Mouse (Mus musculus): ENCODE results near the gene 2810021J22Rik.

2810021J22Rik gene

DNA sequence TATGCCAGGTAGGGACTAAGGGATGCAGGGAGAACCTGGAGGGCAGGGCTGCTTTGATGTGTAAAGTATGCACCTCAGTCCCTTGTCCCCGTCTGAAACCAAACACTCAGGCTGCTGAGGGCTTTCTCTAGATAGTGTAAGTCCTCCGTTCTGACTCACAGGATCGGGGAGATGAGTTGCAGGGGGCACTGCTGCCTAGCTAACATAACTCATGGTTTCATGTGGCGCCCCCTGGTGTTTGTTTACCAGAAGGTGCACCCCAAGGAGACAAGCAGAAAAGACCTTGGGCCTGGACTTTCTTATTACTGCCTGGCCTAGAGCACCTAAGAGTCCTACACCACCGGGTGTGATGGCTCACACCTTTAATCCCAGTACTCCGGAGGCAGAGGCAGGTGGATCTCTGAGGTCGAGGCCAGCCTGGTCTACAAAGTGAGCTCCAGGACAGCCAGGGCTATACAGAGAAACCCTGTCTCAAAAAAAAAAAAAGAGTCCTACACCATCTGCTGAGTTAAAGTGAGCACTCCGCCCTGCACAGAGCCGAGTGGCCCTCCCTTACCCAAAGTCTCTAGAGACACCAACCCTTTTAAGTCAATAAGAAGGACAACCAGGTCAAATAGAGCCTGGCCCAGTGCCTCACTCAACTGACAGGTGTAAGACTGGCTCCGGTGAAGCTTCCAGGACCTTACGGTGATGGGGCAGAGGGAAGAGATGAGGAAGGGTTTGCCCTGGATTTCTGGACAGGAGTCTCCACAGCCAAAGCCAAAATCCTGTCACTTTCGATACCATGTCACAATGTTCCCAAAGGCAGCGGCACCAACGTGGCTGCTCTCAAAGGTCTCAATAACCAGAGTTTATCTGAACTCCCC, 50.1 kb downstream of the 2810021J22Rik start:
- DNase-seq (ENCODE audit: low spot score): no peak

DNA sequence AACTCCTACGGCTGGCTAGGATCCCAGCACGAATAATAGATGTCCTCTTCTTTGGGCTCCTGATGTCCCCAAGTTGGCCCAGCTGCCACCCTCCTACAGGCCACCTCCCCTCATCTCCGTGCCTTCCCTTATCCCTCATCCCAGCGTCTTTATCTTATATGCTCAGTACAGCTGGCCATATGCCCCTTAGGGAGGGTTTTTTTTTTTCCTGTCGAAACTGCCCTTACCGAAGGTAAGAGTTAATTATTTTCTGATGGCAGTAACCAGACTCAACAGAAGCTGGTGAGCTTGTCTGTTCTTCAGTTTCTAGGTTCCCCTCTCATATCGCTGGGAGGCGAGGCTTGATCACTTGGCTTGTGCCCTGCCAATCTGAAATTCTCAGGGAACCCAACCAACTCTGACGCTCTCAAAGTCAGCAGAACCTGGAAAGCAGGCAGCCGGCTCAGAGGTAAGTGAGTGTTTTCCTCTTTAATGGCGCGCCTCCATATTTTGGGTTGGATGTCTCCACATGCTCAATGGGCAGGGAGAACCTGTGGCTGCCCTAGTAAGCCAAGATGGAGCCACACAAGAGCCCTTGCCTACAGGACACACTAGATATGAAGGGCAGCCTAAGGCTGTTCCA, 50.8 kb downstream of the 2810021J22Rik start, which contains the start of gene Btnl10:
Gene Btnl10, plus strand, starts transcription at position 164 of the 622 bp plus-strand sequence.
- DNase-seq (ENCODE audit: low spot score): no peak

DNA sequence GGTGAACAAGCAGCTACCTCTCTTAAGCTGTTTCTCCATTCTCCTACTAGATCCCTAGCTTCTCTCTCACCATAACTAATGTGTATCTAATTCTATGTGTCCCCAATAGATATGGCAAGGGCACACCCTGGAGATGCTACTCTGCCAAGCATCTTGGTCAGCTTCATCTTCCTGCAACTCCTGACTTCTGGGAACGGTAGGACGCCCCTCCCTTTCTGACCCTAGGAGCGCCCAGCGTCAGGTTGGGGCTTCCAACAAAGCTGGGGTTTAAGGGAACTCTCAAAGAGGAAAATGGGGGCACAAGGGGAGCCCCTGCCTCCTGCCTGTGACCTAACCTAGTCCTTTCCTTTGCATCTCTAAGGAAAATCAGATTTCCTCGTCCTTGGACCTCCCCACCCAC, 51.7 kb downstream of the 2810021J22Rik start:
- no peak for DNase-seq (ENCODE audit: low spot score)

DNA sequence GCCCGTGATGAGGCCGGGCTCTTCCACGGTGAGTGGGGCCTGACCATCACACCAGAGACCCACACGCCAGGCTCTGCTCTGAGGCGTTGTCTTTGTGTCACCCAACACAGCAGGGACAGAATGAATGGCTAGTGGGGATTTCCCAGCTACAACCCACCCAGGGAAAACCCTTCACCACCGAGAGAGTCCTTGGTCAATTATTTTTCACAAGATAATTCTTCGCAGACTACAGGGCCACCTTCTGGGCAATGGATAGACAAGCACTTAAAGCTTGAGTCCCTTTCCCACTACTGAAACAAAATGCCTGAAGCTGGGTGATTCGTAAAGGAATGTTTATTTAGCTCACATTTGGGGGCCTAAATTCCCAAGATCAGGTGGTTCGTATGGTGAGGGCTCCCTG, 55.4 kb downstream of the 2810021J22Rik start:
- no peak for DNase-seq (ENCODE audit: low spot score)

GRCm38 (mm10) chr11:58926651-58927050, 59.6 kb downstream of the 2810021J22Rik start:
- DNase-seq (ENCODE audit: low spot score): no peak

DNA sequence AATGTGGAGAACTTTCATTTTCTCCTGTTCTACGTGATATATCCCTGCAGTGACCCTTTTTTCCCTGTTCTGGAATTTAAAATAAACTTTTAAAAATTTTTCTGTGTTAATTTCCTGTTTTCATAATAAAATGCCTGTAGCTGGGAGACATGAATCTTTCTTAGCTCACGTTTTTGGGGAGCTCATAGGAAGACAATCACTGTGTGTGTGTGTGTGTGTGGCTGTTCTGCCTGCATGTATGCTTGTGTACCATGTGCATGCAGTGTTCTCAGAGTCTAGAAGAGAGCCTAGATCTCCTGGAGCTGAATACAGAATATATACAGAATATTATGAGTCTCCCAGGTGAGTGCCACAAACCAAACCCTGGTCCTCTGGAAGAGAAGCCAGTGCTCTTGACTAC, 60.0 kb downstream of the 2810021J22Rik start:
- no peak for DNase-seq (ENCODE audit: low spot score)

- DNase-seq (ENCODE audit: low spot score): peak; percentile 38
These were observed 61.0 kb downstream of the 2810021J22Rik start for GRCm38 (mm10) chr11:58927790-58928651.

- no peak for DNase-seq (ENCODE audit: low spot score)
These were observed 62.0 kb downstream of the 2810021J22Rik start for GRCm38 (mm10) chr11:58929055-58929454.

DNA sequence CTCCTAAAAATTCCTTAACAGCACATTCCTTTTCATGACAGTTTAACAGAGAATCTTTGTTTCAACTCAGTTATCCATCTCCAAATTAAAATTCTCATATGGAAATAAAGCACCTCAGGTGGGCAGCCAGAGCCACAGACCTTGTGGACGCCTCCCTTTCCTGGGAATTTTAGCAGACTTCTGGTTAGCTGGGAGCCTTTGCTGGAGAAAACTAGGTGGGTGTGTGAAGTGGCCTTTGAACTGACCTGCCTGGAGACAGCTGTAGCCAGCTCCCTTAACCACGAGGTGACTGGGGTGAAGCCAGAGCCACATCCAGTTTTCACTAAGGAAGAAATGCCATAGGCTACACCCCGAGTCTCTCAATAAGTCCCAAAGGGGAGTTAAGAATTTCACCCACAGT, 62.6 kb downstream of the 2810021J22Rik start:
- DNase-seq (ENCODE audit: low spot score): no peak

DNA sequence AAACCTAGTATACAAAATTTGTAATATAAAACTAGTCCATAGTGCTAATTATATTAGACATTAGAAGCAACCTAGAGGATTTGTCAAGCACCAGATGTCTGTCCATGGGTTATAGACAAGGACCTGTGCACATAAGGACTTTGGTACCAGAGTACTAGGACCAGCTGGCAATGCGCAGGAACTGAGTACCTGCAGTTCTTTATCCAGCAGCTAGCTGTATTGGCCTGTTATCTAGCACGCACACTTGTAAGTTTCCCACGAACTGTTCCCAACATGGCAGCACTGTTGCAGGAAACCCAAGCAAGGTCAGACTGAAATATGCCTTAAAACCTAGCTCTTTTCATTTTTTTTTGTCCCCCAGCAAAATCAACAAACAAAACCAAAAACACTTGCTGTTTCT, 63.2 kb downstream of the 2810021J22Rik start:
- DNase-seq (ENCODE audit: low spot score): no peak

GRCm38 (mm10) chr11:58931576-58931975, 64.6 kb downstream of the 2810021J22Rik start:
- DNase-seq (ENCODE audit: low spot score): no peak

Data from ovary, postnatal 14 days (tissue).